Mouse (Mus musculus) E14TG2a.4 (cell line): ENCODE results near the gene Rffl.

Source experiments
- H3K27me3 ChIP-seq: 2 replicates; pipeline ENCODE4 v1.6.1; 2014; ENCODE audit warnings: low read length, control low read depth; ENCODE audit not compliant: insufficient read depth
- H3K36me3 ChIP-seq: 2 replicates; pipeline ENCODE4 v1.6.1; 2014; ENCODE audit warnings: low read length, control low read depth; ENCODE audit not compliant: insufficient read depth
- H3K4me1 ChIP-seq: replicated peaks from 2 replicates; pipeline ENCODE4 v1.6.1; 2014; ENCODE audit warnings: low read depth, low read length, control low read depth
- H3K4me3 ChIP-seq: replicated peaks from 2 replicates; pipeline ENCODE4 v1.5.1; 2014; ENCODE audit warnings: mild to moderate bottlenecking, low read length
- H3K9me3 ChIP-seq: 2 replicates; pipeline ENCODE4 v1.6.1; 2014; ENCODE audit warnings: low read length, control low read depth
- CTCF ChIP-seq: conservative IDR thresholded peaks from 2 replicates; pipeline ENCODE4 v1.5.1; 2014; ENCODE audit warnings: low read length
- NANOG ChIP-seq: IDR thresholded peaks from 2 replicates; pipeline ENCODE4 v1.6.1; 2014; ENCODE audit warnings: borderline replicate concordance, low read length, mixed read lengths
- POU5F1 ChIP-seq: IDR thresholded peaks from 2 replicates; pipeline ENCODE4 v1.6.1; 2014; ENCODE audit warnings: low read length, borderline replicate concordance

Rffl gene

GRCm38 (mm10) chr11:82855327-82855973 lies 15.6 kb downstream of the Rffl start:
- no peak for TF ChIP-seq NANOG
- TF ChIP-seq POU5F1: no peak
- no peak for TF ChIP-seq CTCF
- peaks cover 40% of the 10 kb centered on the region for H3K4me1 ChIP-seq
- H3K27me3 ChIP-seq: no peaks in the 10 kb centered on the region
- H3K9me3 ChIP-seq: no peaks in the 10 kb centered on the region
- no peaks in the 10 kb centered on the region; the same call in 1 of the 2 replicates for H3K36me3 ChIP-seq
- no peak overlapping the region for H3K4me3 ChIP-seq

GRCm38 (mm10) chr11:82854111-82854510 lies 16.9 kb downstream of the Rffl start:
- TF ChIP-seq NANOG: no peak
- no peak for TF ChIP-seq CTCF
- TF ChIP-seq POU5F1: no peak
- H3K9me3 ChIP-seq: no peaks in the 10 kb centered on the region
- H3K4me1 ChIP-seq: peaks cover 49% of the 10 kb centered on the region

GRCm38 (mm10) chr11:82852958-82853357 lies 18.1 kb downstream of the Rffl start:
- H3K4me1 ChIP-seq: peaks cover 44% of the 10 kb centered on the region

More at GRCm38 (mm10) chr11:82854111-82854510, 16.9 kb downstream of the Rffl start:
- H3K36me3 ChIP-seq: no peaks in the 10 kb centered on the region; the same call in 1 of the 2 replicates
- H3K4me3 ChIP-seq: no peak overlapping the region
- no peaks in the 10 kb centered on the region for H3K27me3 ChIP-seq

GRCm38 (mm10) chr11:82852540-82852939 lies 18.5 kb downstream of the Rffl start:
- Histone ChIP-seq H3K4me1 (peaks cover 42% of the 10 kb centered on the region), H3K9me3 (no peaks in the 10 kb centered on the region), H3K36me3 (no peaks in the 10 kb centered on the region; the same call in 1 of the 2 replicates), H3K27me3 (no peaks in the 10 kb centered on the region), H3K4me3 (no peak overlapping the region)
- no peak for TF ChIP-seq NANOG
- no peak for TF ChIP-seq CTCF
- TF ChIP-seq POU5F1: no peak

More at GRCm38 (mm10) chr11:82852958-82853357, 18.1 kb downstream of the Rffl start:
- Histone ChIP-seq H3K36me3 (no peaks in the 10 kb centered on the region; the same call in 1 of the 2 replicates), H3K4me3 (no peak overlapping the region), H3K27me3 (no peaks in the 10 kb centered on the region), H3K9me3 (no peaks in the 10 kb centered on the region)
- TF ChIP-seq CTCF: no peak
- TF ChIP-seq NANOG: no peak
- TF ChIP-seq POU5F1: no peak

- H3K4me1 ChIP-seq: peaks cover 43% of the 10 kb centered on the region
- TF ChIP-seq POU5F1 (no peak), CTCF (no peak), NANOG (no peak)
- H3K36me3 ChIP-seq: no peaks in the 10 kb centered on the region; the same call in 1 of the 2 replicates
- no peaks in the 10 kb centered on the region for H3K9me3 ChIP-seq
- no peak overlapping the region for H3K4me3 ChIP-seq
- no peaks in the 10 kb centered on the region for H3K27me3 ChIP-seq
Measured at GRCm38 (mm10) chr11:82852115-82852514, 18.9 kb downstream of the Rffl start.

GRCm38 (mm10) chr11:82850259-82850658 lies 20.8 kb downstream of the Rffl start:
- Histone ChIP-seq H3K9me3 (no peaks in the 10 kb centered on the region), H3K4me3 (no peak overlapping the region), H3K36me3 (no peaks in the 10 kb centered on the region; the same call in 1 of the 2 replicates), H3K27me3 (no peaks in the 10 kb centered on the region; the same call in 1 of the 2 replicates), H3K4me1 (peaks cover 36% of the 10 kb centered on the region)
- no peak for TF ChIP-seq POU5F1
- no peak for TF ChIP-seq NANOG
- TF ChIP-seq CTCF: no peak

GRCm38 (mm10) chr11:82847571-82848000 lies 23.4 kb downstream of the Rffl start:
- TF ChIP-seq POU5F1: no peak
- no peak for TF ChIP-seq CTCF
- no peak for TF ChIP-seq NANOG
- H3K9me3 ChIP-seq: no peaks in the 10 kb centered on the region
- H3K4me1 ChIP-seq: peaks cover 45% of the 10 kb centered on the region
- H3K36me3 ChIP-seq: no peaks in the 10 kb centered on the region
- H3K4me3 ChIP-seq: no peak overlapping the region
- H3K27me3 ChIP-seq: peaks cover 8% of the 10 kb centered on the region

GRCm38 (mm10) chr11:82846938-82847337 lies 24.1 kb downstream of the Rffl start:
- peaks cover 8% of the 10 kb centered on the region for H3K27me3 ChIP-seq
- no peaks in the 10 kb centered on the region for H3K9me3 ChIP-seq
- H3K4me1 ChIP-seq: peaks cover 50% of the 10 kb centered on the region
- no peak for TF ChIP-seq POU5F1
- no peak overlapping the region for H3K4me3 ChIP-seq
- H3K36me3 ChIP-seq: no peaks in the 10 kb centered on the region

- H3K9me3 ChIP-seq: no peaks in the 10 kb centered on the region
- H3K4me1 ChIP-seq: peaks cover 58% of the 10 kb centered on the region
- no peaks in the 10 kb centered on the region for H3K36me3 ChIP-seq
- H3K4me3 ChIP-seq: peak overlapping the region; percentile 62
- H3K27me3 ChIP-seq: peaks cover 8% of the 10 kb centered on the region
- no peak for TF ChIP-seq POU5F1
- TF ChIP-seq CTCF: no peak
- TF ChIP-seq NANOG: no peak
Measured at GRCm38 (mm10) chr11:82846079-82846436, 25.0 kb downstream of the Rffl start.
